Mouse (Mus musculus): ENCODE data around the gene Fn1. TPM values are rescaled to one million over a fixed set of nuclear protein-coding genes. Genes with fewer than 3 reads are reported as not detected.

Fn1 gene
- polyA plus RNA-seq, 1 experiment from 2014 or later = 185 TPM

GRCm38 (mm10) chr1:71654221-71654620, 1.2 kb upstream of the Fn1 start:
- no peak for ATAC-seq (ENCODE audit: low read depth)
- H3K36me3 ChIP-seq (ENCODE audit: control insufficient read depth, insufficient read depth, low read length) = 0 out of 2 replicates have a peak, but pooled peaks cover 2% of the 10 kb centered on the region
- peak overlapping the region; percentile 80 for H3K4me3 ChIP-seq (ENCODE audit: low read length)
- H3K27me3 ChIP-seq (ENCODE audit: control insufficient read depth, insufficient read depth, low read depth, low read length) = no peaks in the 10 kb centered on the region
- peak overlapping the region; percentile 85 for H3K9ac ChIP-seq (ENCODE audit: low read length)
- peak overlapping the region; percentile 90 for H3K4me2 ChIP-seq (ENCODE audit: low read depth, low read length)
- H3K27ac ChIP-seq (ENCODE audit: low read length) = peak overlapping the region; percentile 95
- 10% methylated on average over 8 of the region's 8 CpGs for WGBS
- H3K9me3 ChIP-seq (ENCODE audit: control insufficient read depth, low read length) = no peaks in the 10 kb centered on the region
- H3K4me1 ChIP-seq (replicated peaks; ENCODE audit: control insufficient read depth, insufficient read depth, low read length) = peaks cover 17% of the 10 kb centered on the region

- H3K4me1 ChIP-seq (replicated peaks; ENCODE audit: control insufficient read depth, insufficient read depth, low read length) = peaks cover 17% of the 10 kb centered on the region
- H3K9me3 ChIP-seq (ENCODE audit: control insufficient read depth, low read length) = no peaks in the 10 kb centered on the region
- H3K4me2 ChIP-seq (ENCODE audit: low read depth, low read length) = peak overlapping the region; percentile 90
- under 1% methylated on average over 24 of the region's 24 CpGs for WGBS
- peak overlapping the region; percentile 85 for H3K9ac ChIP-seq (ENCODE audit: low read length)
- peak overlapping the region; percentile 80 for H3K4me3 ChIP-seq (ENCODE audit: low read length)
- H3K36me3 ChIP-seq (ENCODE audit: control insufficient read depth, insufficient read depth, low read length) = peaks cover 4% of the 10 kb centered on the region; the same call in 1 of the 2 replicates
- peak overlapping the region; percentile 95 for H3K27ac ChIP-seq (ENCODE audit: low read length)
- no peaks in the 10 kb centered on the region for H3K27me3 ChIP-seq (ENCODE audit: control insufficient read depth, insufficient read depth, low read depth, low read length)
- peak; percentile 27 for ATAC-seq (ENCODE audit: low read depth)
These were observed 580 bp upstream of the Fn1 start for GRCm38 (mm10) chr1:71653400-71654159.

GRCm38 (mm10) chr1:71651828-71652227, 1.2 kb downstream of the Fn1 start:
- H3K4me3 ChIP-seq (ENCODE audit: low read length) = peak overlapping the region; percentile 80
- H3K4me1 ChIP-seq (replicated peaks; ENCODE audit: control insufficient read depth, insufficient read depth, low read length) = peaks cover 17% of the 10 kb centered on the region
- peaks cover 11% of the 10 kb centered on the region for H3K36me3 ChIP-seq (ENCODE audit: control insufficient read depth, insufficient read depth, low read length)
- WGBS = 8% methylated on average over 1 of the region's 1 CpGs
- H3K27ac ChIP-seq (ENCODE audit: low read length) = no peak overlapping the region
- peak overlapping the region; percentile 37; the same call in 1 of the 2 replicates for H3K9ac ChIP-seq (ENCODE audit: low read length)
- peak overlapping the region; percentile 90 for H3K4me2 ChIP-seq (ENCODE audit: low read depth, low read length)
- ATAC-seq (ENCODE audit: low read depth) = no peak
- H3K27me3 ChIP-seq (ENCODE audit: control insufficient read depth, insufficient read depth, low read depth, low read length) = no peaks in the 10 kb centered on the region
- no peaks in the 10 kb centered on the region for H3K9me3 ChIP-seq (ENCODE audit: control insufficient read depth, low read length)

GRCm38 (mm10) chr1:71651315-71651714, 1.7 kb downstream of the Fn1 start:
- 30% methylated on average over 9 of the region's 9 CpGs for WGBS
- Histone ChIP-seq H3K4me1 (replicated peaks; ENCODE audit: control insufficient read depth, insufficient read depth, low read length) (peaks cover 15% of the 10 kb centered on the region), H3K4me2 (ENCODE audit: low read depth, low read length) (peak overlapping the region; percentile 90), H3K4me3 (ENCODE audit: low read length) (peak overlapping the region; percentile 80), H3K9me3 (ENCODE audit: control insufficient read depth, low read length) (no peaks in the 10 kb centered on the region), H3K27ac (ENCODE audit: low read length) (no peak overlapping the region), H3K27me3 (ENCODE audit: control insufficient read depth, insufficient read depth, low read depth, low read length) (no peaks in the 10 kb centered on the region), H3K36me3 (ENCODE audit: control insufficient read depth, insufficient read depth, low read length) (peaks cover 11% of the 10 kb centered on the region), H3K9ac (ENCODE audit: low read length) (peak overlapping the region; percentile 17)
- ATAC-seq (ENCODE audit: low read depth) = no peak

- peaks cover 11% of the 10 kb centered on the region for H3K36me3 ChIP-seq (ENCODE audit: control insufficient read depth, insufficient read depth, low read length)
- no peak for ATAC-seq (ENCODE audit: low read depth)
- H3K4me1 ChIP-seq (replicated peaks; ENCODE audit: control insufficient read depth, insufficient read depth, low read length) = peaks cover 15% of the 10 kb centered on the region
- no peaks in the 10 kb centered on the region for H3K9me3 ChIP-seq (ENCODE audit: control insufficient read depth, low read length)
- no peak overlapping the region for H3K27ac ChIP-seq (ENCODE audit: low read length)
- 28% methylated on average over 6 of the region's 6 CpGs for WGBS
- peak overlapping the region; percentile 17; the same call in 1 of the 2 replicates for H3K9ac ChIP-seq (ENCODE audit: low read length)
- H3K4me3 ChIP-seq (ENCODE audit: low read length) = peak overlapping the region; percentile 80
- H3K4me2 ChIP-seq (ENCODE audit: low read depth, low read length) = peak overlapping the region; percentile 90
- H3K27me3 ChIP-seq (ENCODE audit: control insufficient read depth, insufficient read depth, low read depth, low read length) = no peaks in the 10 kb centered on the region
These were observed 2.3 kb downstream of the Fn1 start for GRCm38 (mm10) chr1:71650741-71651140.

GRCm38 (mm10) chr1:71648166-71648565, 4.8 kb downstream of the Fn1 start:
- Histone ChIP-seq H3K4me2 (ENCODE audit: low read depth, low read length) (no peak overlapping the region), H3K9me3 (ENCODE audit: control insufficient read depth, low read length) (no peaks in the 10 kb centered on the region), H3K27ac (ENCODE audit: low read length) (no peak overlapping the region), H3K9ac (ENCODE audit: low read length) (no peak overlapping the region), H3K4me3 (ENCODE audit: low read length) (no peak overlapping the region), H3K36me3 (ENCODE audit: control insufficient read depth, insufficient read depth, low read length) (peaks cover 26% of the 10 kb centered on the region), H3K4me1 (replicated peaks; ENCODE audit: control insufficient read depth, insufficient read depth, low read length) (peaks cover 12% of the 10 kb centered on the region), H3K27me3 (ENCODE audit: control insufficient read depth, insufficient read depth, low read depth, low read length) (no peaks in the 10 kb centered on the region)
- ATAC-seq (ENCODE audit: low read depth) = no peak
- 86% methylated on average over 7 of the region's 7 CpGs for WGBS

GRCm38 (mm10) chr1:71646774-71647173, 6.2 kb downstream of the Fn1 start:
- WGBS = 81% methylated on average over 5 of the region's 5 CpGs

GRCm38 (mm10) chr1:71645999-71646398, 7.0 kb downstream of the Fn1 start:
- Histone ChIP-seq H3K36me3 (ENCODE audit: control insufficient read depth, insufficient read depth, low read length) (peaks cover 40% of the 10 kb centered on the region), H3K27me3 (ENCODE audit: control insufficient read depth, insufficient read depth, low read depth, low read length) (no peaks in the 10 kb centered on the region)
- no peak for ATAC-seq (ENCODE audit: low read depth)

More at GRCm38 (mm10) chr1:71646774-71647173, 6.2 kb downstream of the Fn1 start:
- H3K4me1 ChIP-seq (replicated peaks; ENCODE audit: control insufficient read depth, insufficient read depth, low read length) = peaks cover 11% of the 10 kb centered on the region
- H3K36me3 ChIP-seq (ENCODE audit: control insufficient read depth, insufficient read depth, low read length) = peaks cover 34% of the 10 kb centered on the region
- H3K27me3 ChIP-seq (ENCODE audit: control insufficient read depth, insufficient read depth, low read depth, low read length) = no peaks in the 10 kb centered on the region
- ATAC-seq (ENCODE audit: low read depth) = no peak
- H3K27ac ChIP-seq (ENCODE audit: low read length) = no peak overlapping the region
- no peak overlapping the region for H3K4me3 ChIP-seq (ENCODE audit: low read length)
- no peak overlapping the region for H3K9ac ChIP-seq (ENCODE audit: low read length)
- H3K9me3 ChIP-seq (ENCODE audit: control insufficient read depth, low read length) = no peaks in the 10 kb centered on the region
- H3K4me2 ChIP-seq (ENCODE audit: low read depth, low read length) = no peak overlapping the region

GRCm38 (mm10) chr1:71645466-71645865, 7.5 kb downstream of the Fn1 start:
- no peak overlapping the region for H3K4me2 ChIP-seq (ENCODE audit: low read depth, low read length)
- H3K36me3 ChIP-seq (ENCODE audit: control insufficient read depth, insufficient read depth, low read length) = peaks cover 44% of the 10 kb centered on the region
- no peaks in the 10 kb centered on the region for H3K27me3 ChIP-seq (ENCODE audit: control insufficient read depth, insufficient read depth, low read depth, low read length)
- H3K9ac ChIP-seq (ENCODE audit: low read length) = no peak overlapping the region
- no peaks in the 10 kb centered on the region for H3K9me3 ChIP-seq (ENCODE audit: control insufficient read depth, low read length)
- no peak overlapping the region for H3K4me3 ChIP-seq (ENCODE audit: low read length)
- H3K4me1 ChIP-seq (replicated peaks; ENCODE audit: control insufficient read depth, insufficient read depth, low read length) = peaks cover 4% of the 10 kb centered on the region
- no peak overlapping the region for H3K27ac ChIP-seq (ENCODE audit: low read length)
- 82% methylated on average over 13 of the region's 13 CpGs for WGBS
- ATAC-seq (ENCODE audit: low read depth) = no peak

More at GRCm38 (mm10) chr1:71645999-71646398, 7.0 kb downstream of the Fn1 start:
- H3K9me3 ChIP-seq (ENCODE audit: control insufficient read depth, low read length) = no peaks in the 10 kb centered on the region
- no peak overlapping the region for H3K27ac ChIP-seq (ENCODE audit: low read length)
- H3K9ac ChIP-seq (ENCODE audit: low read length) = no peak overlapping the region
- H3K4me3 ChIP-seq (ENCODE audit: low read length) = no peak overlapping the region
- peaks cover 9% of the 10 kb centered on the region for H3K4me1 ChIP-seq (replicated peaks; ENCODE audit: control insufficient read depth, insufficient read depth, low read length)
- H3K4me2 ChIP-seq (ENCODE audit: low read depth, low read length) = no peak overlapping the region
- 64% methylated on average over 3 of the region's 3 CpGs for WGBS
